Mouse (Mus musculus): Measurements from ENCODE around the gene Tnfrsf17.
"Not testable (repeated sequence)": the region's sequence is repeated elsewhere in the genome, so short reads cannot be mapped to it uniquely, and the experiment has no call there.

Gene Tnfrsf17

GRCm38 (mm10) chr16:11313512-11313911 lies at the start of gene Tnfrsf17:
Gene Tnfrsf17, plus strand, starts transcription at chr16:11313812.
- no peak for DNase-seq (ENCODE audit: low read depth, low spot score)

DNA sequence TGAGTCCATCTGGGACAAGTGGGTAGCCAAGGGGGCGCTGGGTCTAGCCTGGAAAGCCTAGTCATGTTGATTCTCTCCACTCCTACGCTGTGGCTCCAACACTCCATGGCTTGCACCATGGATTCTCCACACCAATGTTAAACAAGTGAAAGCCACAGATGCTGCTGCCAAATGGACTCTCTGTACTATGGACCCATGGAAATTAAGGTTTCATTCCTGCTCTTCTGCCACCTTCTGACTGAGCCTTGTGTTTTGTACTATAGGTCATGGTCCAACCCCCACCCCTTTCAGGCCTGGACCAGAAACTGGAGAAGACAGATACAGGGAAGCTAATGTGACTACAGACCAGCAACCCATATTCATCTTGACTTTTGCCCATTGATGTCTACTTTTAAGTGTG lies 47.1 kb upstream of the Tnfrsf17 start:
- DNase-seq (ENCODE audit: low read depth, low spot score) = no peak

DNA sequence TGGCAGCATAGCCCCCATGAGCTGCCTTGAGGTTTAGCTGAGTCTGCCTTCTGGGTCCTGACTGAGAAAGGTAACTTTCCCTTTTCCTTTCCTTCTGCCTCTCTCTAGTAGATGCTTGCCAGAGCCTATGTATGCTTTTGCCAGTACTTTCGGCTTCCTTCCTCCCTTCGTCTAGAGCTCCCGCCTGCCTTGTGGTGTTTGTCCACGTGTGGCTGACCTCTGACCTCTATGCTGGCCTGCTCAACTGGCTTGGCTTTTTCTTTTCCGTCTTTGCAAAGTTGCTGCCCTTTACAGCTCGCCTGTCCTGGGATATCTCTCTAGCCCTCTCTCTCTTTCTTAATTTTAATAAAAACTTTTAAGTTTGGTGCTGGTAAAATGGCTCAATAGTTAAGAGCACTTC lies 43.8 kb upstream of the Tnfrsf17 start:
- DNase-seq (ENCODE audit: low read depth, low spot score) = no peak

DNA sequence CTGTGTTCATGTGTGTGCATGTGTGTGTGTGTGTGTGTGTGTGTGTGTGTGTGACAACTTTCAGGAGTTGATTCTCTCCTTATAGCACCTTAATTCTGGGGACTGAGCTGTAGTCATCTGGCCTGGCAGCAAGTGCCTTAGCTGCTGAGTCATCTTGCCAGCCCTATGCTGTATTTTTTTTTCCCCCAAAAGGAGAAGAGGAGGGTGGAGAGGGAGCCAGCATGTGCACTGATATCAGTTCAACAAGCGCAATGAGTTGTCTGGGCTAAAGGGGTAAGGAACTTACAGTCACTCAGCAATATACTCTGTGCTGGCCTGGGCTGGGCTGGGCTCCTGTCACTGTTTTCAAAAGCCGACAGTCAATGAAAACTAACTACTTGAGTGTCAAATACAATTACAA lies 43.0 kb upstream of the Tnfrsf17 start:
- no peak for DNase-seq (ENCODE audit: low read depth, low spot score)

DNA sequence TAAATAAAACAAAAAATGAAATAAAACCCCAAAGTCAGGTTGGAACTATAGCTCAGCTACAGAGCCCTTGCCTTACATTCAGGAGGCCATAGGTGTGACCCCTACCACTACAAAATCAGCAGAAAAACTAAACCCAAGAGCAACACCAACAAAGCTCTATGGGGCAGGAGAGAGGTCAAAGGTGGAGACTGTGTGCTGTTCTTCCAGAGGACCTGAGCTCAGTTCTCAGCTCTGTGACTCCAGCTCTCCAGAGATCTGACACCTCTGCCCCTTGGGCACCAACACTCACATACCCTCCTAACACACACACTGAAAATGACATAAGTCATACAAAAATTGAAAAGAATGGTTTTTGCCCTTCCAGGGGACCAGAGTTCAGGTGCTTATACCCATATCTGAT lies 42.5 kb upstream of the Tnfrsf17 start:
- DNase-seq (ENCODE audit: low read depth, low spot score) = no peak

DNA sequence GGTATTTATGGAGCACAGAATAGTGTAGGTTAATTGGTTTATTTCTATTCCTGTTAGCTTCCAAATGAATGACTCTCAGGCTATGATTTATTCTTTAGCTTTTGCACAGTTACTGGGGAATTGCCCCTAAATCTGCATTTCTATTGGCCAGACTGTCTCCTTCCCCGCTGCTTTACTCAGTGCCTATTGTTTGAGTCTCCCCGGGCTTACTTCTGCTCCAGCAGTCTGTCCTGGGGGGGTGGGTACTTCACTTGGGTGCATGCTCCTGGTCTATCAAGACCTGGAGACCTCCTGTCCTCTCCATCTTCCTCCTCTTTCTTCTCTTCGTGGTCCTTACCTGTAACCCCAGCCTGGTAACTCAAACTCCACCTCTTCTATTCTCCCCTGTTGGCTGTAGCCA lies 36.7 kb upstream of the Tnfrsf17 start:
- no peak for DNase-seq (ENCODE audit: low read depth, low spot score)

DNA sequence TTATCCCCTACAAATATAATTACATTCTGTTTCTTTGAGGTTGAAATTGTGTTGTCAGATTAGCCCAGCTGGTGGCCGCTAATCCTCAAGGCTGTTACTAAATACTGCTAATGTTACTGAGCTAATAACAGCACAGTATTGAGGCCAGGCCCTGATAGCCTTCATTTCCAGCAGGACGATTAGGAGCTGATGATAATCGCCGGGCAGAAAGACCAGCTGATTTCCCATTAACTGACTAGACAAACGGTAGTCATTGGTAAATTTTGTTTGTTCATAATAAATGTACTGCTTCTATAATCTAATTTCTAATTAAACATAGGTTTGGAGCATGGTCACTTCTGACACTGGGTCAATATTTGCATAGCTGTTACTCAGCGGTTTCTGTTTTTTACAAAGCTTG lies 34.8 kb upstream of the Tnfrsf17 start:
- DNase-seq (ENCODE audit: low read depth, low spot score) = no peak

GRCm38 (mm10) chr16:11282655-11283232 lies 30.9 kb upstream of the Tnfrsf17 start:
- no peak for DNase-seq (ENCODE audit: low read depth, low spot score)

GRCm38 (mm10) chr16:11284881-11285280 lies 28.7 kb upstream of the Tnfrsf17 start:
- DNase-seq (ENCODE audit: low read depth, low spot score) = no peak

- DNase-seq (ENCODE audit: low read depth, low spot score) = no peak
These were observed 27.7 kb upstream of the Tnfrsf17 start for GRCm38 (mm10) chr16:11285949-11286348.

DNA sequence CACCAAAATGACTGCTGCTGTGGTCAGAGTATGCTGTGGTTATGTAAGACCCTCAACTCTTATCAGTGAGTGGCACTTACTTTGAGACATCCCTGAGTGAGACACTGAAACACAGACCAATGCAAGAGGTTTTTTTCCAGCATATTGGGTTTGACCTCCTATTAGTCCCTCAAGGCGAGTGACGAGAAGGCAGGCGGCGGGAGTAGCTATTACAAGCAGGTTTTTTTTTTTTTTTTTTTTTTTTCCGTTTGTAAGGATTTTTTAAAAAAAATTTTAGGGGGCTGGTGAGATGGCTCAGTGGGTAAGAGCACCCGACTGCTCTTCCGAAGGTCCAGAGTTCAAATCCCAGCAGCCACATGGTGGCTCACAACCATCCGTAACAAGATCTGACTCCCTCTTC lies 24.7 kb upstream of the Tnfrsf17 start:
- not testable (repeated sequence) for DNase-seq (ENCODE audit: low read depth, low spot score)

DNA sequence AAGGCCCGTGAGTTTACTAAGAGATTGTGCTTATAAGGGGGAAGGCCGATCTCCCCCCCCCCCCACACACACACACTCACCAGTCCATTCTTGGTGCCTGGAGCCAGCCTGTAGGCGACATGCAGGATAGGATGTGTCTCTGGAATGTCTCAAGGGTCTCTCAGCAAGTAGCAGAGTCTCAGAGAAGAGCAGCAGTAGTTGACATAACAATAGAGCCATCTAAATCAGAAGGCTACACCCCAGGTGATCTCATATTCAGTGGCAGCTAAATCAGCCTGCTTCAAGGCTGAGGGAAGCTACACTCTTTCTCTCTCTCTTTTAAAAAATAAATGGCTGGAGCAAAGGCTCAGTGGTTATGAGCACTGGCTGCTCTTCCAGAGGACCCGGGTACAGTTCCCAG lies 18.0 kb upstream of the Tnfrsf17 start:
- not testable (repeated sequence) for DNase-seq (ENCODE audit: low read depth, low spot score)

DNA sequence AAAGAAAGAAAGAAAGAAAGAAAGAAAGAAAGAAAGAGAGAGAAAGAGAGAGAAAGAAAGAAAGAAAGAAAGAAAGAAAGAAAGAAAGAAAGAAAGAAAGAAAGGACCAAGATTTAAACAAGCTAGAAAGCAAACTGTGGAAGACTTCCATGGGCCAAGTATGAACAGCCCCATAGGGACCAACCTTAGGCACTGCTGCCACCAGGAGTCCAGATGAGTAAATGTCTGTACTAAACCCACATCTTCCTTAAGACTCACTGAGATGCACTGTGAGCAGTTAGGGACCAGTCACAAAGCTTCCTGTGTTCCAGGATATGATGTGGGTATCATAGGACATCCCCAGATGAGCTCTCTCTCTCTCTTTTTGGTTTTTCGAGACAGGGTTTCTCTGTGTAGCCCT lies 15.9 kb upstream of the Tnfrsf17 start:
- not testable (repeated sequence) for DNase-seq (ENCODE audit: low read depth, low spot score)

DNA sequence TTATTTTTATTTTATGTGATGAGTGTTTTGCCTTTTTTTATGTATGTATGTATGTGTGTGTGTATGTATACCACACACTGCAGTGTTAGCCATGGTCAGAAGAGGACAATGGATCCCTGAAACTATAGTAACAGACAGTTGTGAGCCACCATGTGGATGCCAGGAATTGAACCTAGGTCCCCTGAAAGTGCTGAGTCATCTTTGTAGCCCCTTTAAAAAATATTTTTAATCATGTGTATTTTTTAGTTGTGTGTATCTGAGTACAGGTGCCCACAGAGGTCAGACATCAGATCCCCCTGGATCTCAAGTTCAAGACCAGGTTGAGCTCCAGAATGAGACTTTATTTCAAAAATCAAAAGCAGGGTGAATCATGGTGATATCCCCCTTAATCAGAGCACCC lies 9.9 kb upstream of the Tnfrsf17 start:
- DNase-seq (ENCODE audit: low read depth, low spot score) = no peak

DNA sequence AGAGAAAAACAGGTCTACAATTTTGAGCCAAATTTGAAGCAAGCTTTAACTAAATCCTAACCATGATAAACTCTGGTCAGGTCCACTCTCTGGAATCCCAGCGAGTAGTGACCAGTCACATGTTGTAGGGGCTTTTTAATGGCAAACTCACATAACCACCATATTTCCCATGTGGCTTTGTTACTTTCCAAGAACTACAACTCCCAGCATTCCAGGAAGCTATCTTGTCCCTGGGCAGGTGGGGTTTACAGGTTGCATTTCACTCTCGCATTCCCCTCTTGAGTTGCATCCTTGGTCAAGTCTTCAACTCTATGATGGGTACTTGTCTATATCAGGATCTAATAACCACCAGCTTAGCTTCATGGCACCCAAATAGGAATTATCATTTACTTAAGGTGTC lies 8.1 kb upstream of the Tnfrsf17 start:
- DNase-seq (ENCODE audit: low read depth, low spot score) = no peak

GRCm38 (mm10) chr16:11315786-11316320 lies 2.2 kb downstream of the Tnfrsf17 start:
- DNase-seq (ENCODE audit: low read depth, low spot score) = no peak

- DNase-seq (ENCODE audit: low read depth, low spot score) = no peak
These were observed 3.1 kb downstream of the Tnfrsf17 start for GRCm38 (mm10) chr16:11316748-11317147.

GRCm38 (mm10) chr16:11317324-11317723 lies 3.7 kb downstream of the Tnfrsf17 start:
- DNase-seq (ENCODE audit: low read depth, low spot score) = no peak

- peak; percentile 71 for DNase-seq (ENCODE audit: low read depth, low spot score)
These were observed 9.1 kb downstream of the Tnfrsf17 start, which contains the start of gene Snx29 for GRCm38 (mm10) chr16:11322409-11323323. Gene Snx29, plus strand, starts transcription at chr16:11322908.

- no peak for DNase-seq (ENCODE audit: low read depth, low spot score)
These were observed 9.9 kb downstream of the Tnfrsf17 start for GRCm38 (mm10) chr16:11323324-11324051.

DNA sequence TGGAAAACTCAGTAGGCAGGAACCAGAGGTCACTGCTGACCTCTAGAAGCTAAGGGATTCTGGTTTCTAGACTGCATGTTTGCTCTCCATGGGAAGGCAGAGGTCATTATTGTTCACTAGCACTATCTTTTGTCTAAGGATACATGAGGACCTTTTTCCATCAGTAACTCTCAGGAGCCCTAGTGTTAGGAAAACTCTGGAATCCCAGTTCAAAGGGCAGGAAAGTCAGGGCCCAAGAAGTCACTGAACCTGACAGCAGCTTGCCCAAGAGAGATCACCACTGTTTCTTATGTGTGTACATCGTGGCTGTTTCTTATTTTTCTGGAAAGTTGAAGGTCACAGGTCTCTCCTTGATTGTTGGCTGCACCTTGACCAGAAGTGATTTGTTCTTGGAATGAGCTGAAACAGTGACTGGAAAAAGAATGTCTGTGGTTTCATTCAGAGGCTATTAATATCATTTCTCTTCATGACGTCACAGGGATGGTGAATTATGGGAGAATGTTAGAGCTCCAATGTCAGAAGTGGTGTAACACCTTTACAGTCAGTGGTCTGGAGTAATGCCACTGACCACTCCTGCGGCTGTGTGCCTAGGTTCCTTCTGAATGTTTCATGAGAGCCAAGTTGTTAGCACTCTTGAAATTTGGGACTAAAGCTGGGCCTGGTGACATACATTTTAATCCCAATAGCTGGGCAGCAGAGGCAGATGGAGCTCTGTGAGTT lies 16.6 kb downstream of the Tnfrsf17 start:
- DNase-seq (ENCODE audit: low read depth, low spot score) = no peak

All from WW6 (cell line).